Mouse (Mus musculus): ENCODE measurements around the gene Spag5. TPM values are rescaled to one million over a fixed set of nuclear protein-coding genes. Genes with fewer than 3 reads are reported as not detected.

Gene Spag5
- total and polyA plus RNA-seq, 2 experiments from 2014 or later, result 2.2 to 3.6 TPM

GRCm38 (mm10) chr11:78289146-78289763, 12.1 kb upstream of the Spag5 start:
- DNase-seq (ENCODE audit: low spot score) (no peak), ATAC-seq (ENCODE audit: low FRiP score) (no peak)
- Histone ChIP-seq H3K36me3 (ENCODE audit: insufficient read depth, low read length) (peaks cover 46% of the 10 kb centered on the region), H3K4me2 (ENCODE audit: low read depth, low read length, poor library complexity, severe bottlenecking) (no peak overlapping the region), H3K4me3 (ENCODE audit: low read depth, low read length) (no peak overlapping the region), H3K4me1 (ENCODE audit: insufficient read depth, low read length) (no peaks in the 10 kb centered on the region), H3K27me3 (ENCODE audit: insufficient read depth, low read length) (no peaks in the 10 kb centered on the region), H3K9me3 (ENCODE audit: low read length) (no peaks in the 10 kb centered on the region), H3K9ac (replicated peaks; ENCODE audit: low read length, poor library complexity, severe bottlenecking) (no peak overlapping the region), H3K27ac (ENCODE audit: low read depth, low read length) (no peak overlapping the region)
- no peak for TF ChIP-seq CTCF (IDR thresholded peaks at IDR 0.05)
- WGBS, result 93% methylated on average over 7 of the region's 7 CpGs

DNA sequence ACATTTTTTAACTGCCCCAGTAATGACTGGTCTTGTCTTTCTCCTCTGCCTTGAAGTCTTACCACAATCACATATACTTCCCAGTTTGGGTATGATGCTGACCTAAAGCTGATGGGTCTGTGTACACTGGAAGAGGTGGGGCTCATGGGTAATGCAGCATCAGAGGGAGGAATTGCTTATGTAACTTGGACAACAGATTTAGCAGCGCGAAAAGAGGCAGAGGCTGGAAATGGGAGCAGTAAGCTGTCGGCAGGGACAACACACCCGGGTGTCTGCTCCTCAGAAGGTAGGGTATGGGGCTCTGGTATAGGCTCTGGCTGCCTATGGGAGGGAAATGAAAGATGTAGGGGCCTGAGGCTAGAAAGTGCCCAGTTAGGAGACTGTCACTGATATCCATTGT, 10.7 kb upstream of the Spag5 start, which contains the start of gene BC030499:
TSS of gene BC030499 (plus strand) at position 188 of the 400 bp plus-strand sequence.
- H3K4me2 ChIP-seq (ENCODE audit: low read depth, low read length, poor library complexity, severe bottlenecking), result no peak within 1 kb of the TSS
- TF ChIP-seq CTCF (IDR thresholded peaks at IDR 0.05), result no peak
- DNase-seq (ENCODE audit: low spot score) (no peak), ATAC-seq (ENCODE audit: low FRiP score) (no peak)
- no peak within 1 kb of the TSS for H3K9ac ChIP-seq (replicated peaks; ENCODE audit: low read length, poor library complexity, severe bottlenecking)
- no peaks in the 10 kb centered on the region for H3K4me1 ChIP-seq (ENCODE audit: insufficient read depth, low read length)
- WGBS, result 92% methylated on average over 4 of the region's 4 CpGs
- no peak within 1 kb of the TSS for H3K4me3 ChIP-seq (ENCODE audit: low read depth, low read length)
- H3K36me3 ChIP-seq (ENCODE audit: insufficient read depth, low read length), result peaks cover 33% of the 10 kb centered on the region
- no peak within 1 kb of the TSS for H3K27ac ChIP-seq (ENCODE audit: low read depth, low read length)
- H3K9me3 ChIP-seq (ENCODE audit: low read length), result no peaks in the 10 kb centered on the region
- no peaks in the 10 kb centered on the region for H3K27me3 ChIP-seq (ENCODE audit: insufficient read depth, low read length)

GRCm38 (mm10) chr11:78294585-78294984, 6.7 kb upstream of the Spag5 start:
- H3K4me1 ChIP-seq (ENCODE audit: insufficient read depth, low read length), result no peaks in the 10 kb centered on the region
- no peak overlapping the region for H3K9ac ChIP-seq (replicated peaks; ENCODE audit: low read length, poor library complexity, severe bottlenecking)
- H3K4me3 ChIP-seq (ENCODE audit: low read depth, low read length), result no peak overlapping the region
- no peak overlapping the region for H3K4me2 ChIP-seq (ENCODE audit: low read depth, low read length, poor library complexity, severe bottlenecking)
- TF ChIP-seq CTCF (IDR thresholded peaks at IDR 0.05), result no peak
- H3K36me3 ChIP-seq (ENCODE audit: insufficient read depth, low read length), result peaks cover 6% of the 10 kb centered on the region; the same call in 1 of the 2 replicates
- no peaks in the 10 kb centered on the region for H3K9me3 ChIP-seq (ENCODE audit: low read length)
- DNase-seq (ENCODE audit: low spot score) (no peak), ATAC-seq (ENCODE audit: low FRiP score) (no peak)
- no peaks in the 10 kb centered on the region for H3K27me3 ChIP-seq (ENCODE audit: insufficient read depth, low read length)
- WGBS, result 98% methylated on average over 6 of the region's 6 CpGs
- H3K27ac ChIP-seq (ENCODE audit: low read depth, low read length), result no peak overlapping the region

GRCm38 (mm10) chr11:78300917-78301316, 412 bp upstream of the Spag5 start:
- no peak overlapping the region for H3K27ac ChIP-seq (ENCODE audit: low read depth, low read length)

GRCm38 (mm10) chr11:78305272-78305671, 3.9 kb downstream of the Spag5 start:
- DNase-seq (ENCODE audit: low spot score) (no peak), ATAC-seq (ENCODE audit: low FRiP score) (no peak)
- WGBS, result 90% methylated on average over 4 of the region's 4 CpGs
- H3K36me3 ChIP-seq (ENCODE audit: insufficient read depth, low read length), result no peaks in the 10 kb centered on the region
- no peaks in the 10 kb centered on the region for H3K4me1 ChIP-seq (ENCODE audit: insufficient read depth, low read length)
- no peaks in the 10 kb centered on the region for H3K27me3 ChIP-seq (ENCODE audit: insufficient read depth, low read length)
- no peak overlapping the region for H3K4me3 ChIP-seq (ENCODE audit: low read depth, low read length)
- H3K4me2 ChIP-seq (ENCODE audit: low read depth, low read length, poor library complexity, severe bottlenecking), result no peak overlapping the region
- no peak overlapping the region for H3K27ac ChIP-seq (ENCODE audit: low read depth, low read length)
- TF ChIP-seq CTCF (IDR thresholded peaks at IDR 0.05), result no peak
- H3K9ac ChIP-seq (replicated peaks; ENCODE audit: low read length, poor library complexity, severe bottlenecking), result no peak overlapping the region
- no peaks in the 10 kb centered on the region for H3K9me3 ChIP-seq (ENCODE audit: low read length)

More at GRCm38 (mm10) chr11:78300917-78301316, 412 bp upstream of the Spag5 start:
- Histone ChIP-seq H3K36me3 (ENCODE audit: insufficient read depth, low read length) (no peaks in the 10 kb centered on the region), H3K27me3 (ENCODE audit: insufficient read depth, low read length) (no peaks in the 10 kb centered on the region), H3K4me2 (ENCODE audit: low read depth, low read length, poor library complexity, severe bottlenecking) (peak overlapping the region; percentile 100), H3K9me3 (ENCODE audit: low read length) (no peaks in the 10 kb centered on the region), H3K4me3 (ENCODE audit: low read depth, low read length) (peak overlapping the region; percentile 57), H3K9ac (replicated peaks; ENCODE audit: low read length, poor library complexity, severe bottlenecking) (peak overlapping the region; percentile 46; the same call in 1 of the 2 replicates), H3K4me1 (ENCODE audit: insufficient read depth, low read length) (no peaks in the 10 kb centered on the region)
- WGBS, result 71% methylated on average over 7 of the region's 7 CpGs
- ATAC-seq (ENCODE audit: low FRiP score), result no peak
- TF ChIP-seq CTCF (IDR thresholded peaks at IDR 0.05), result no peak
- DNase-seq (ENCODE audit: low spot score), result no peak

DNA sequence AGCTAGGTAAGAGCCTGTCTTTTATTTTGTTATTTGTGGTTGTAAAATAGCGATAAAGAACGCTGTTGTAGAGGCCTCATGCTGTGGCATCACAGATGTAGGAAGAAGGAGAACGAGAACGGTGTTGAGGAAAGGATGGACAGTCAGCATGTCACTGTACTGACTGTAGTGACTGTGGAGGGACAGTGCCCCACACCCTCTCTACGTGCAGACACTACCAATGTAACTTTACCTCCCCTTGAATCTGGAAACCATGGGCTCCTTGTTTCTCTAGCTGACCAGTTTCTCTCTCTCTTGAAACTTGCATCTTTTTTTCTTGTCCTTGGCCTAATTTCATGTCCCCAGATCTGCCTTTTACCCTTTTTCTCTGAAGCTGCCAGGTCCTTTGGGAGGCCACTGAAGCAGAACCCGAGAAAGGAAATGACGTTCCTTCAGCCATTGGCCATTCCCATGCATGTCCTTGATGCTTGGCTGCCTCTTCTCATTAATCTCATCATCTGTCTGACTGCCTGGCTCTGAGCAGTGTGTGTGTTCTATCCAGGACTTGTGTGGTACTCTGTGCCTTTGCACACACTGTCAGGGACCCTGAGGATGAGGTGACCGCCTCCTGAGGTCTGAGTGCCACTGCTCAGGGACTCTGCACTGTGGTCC, 9.7 kb downstream of the Spag5 start:
- TF ChIP-seq CTCF (IDR thresholded peaks at IDR 0.05), result no peak
- no peak overlapping the region for H3K27ac ChIP-seq (ENCODE audit: low read depth, low read length)
- no peak overlapping the region for H3K9ac ChIP-seq (replicated peaks; ENCODE audit: low read length, poor library complexity, severe bottlenecking)
- no peaks in the 10 kb centered on the region for H3K27me3 ChIP-seq (ENCODE audit: insufficient read depth, low read length)
- H3K4me1 ChIP-seq (ENCODE audit: insufficient read depth, low read length), result no peaks in the 10 kb centered on the region
- no peaks in the 10 kb centered on the region for H3K36me3 ChIP-seq (ENCODE audit: insufficient read depth, low read length)
- H3K4me3 ChIP-seq (ENCODE audit: low read depth, low read length), result no peak overlapping the region
- WGBS, result 83% methylated on average over 8 of the region's 8 CpGs
- ATAC-seq (ENCODE audit: low FRiP score) (no peak), DNase-seq (ENCODE audit: low spot score) (peak; percentile 62)
- no peak overlapping the region for H3K4me2 ChIP-seq (ENCODE audit: low read depth, low read length, poor library complexity, severe bottlenecking)
- H3K9me3 ChIP-seq (ENCODE audit: low read length), result no peaks in the 10 kb centered on the region

Data from midbrain, postnatal 0 days (tissue).